Mouse (Mus musculus) mesoderm, embryonic 11.5 days (tissue): ENCODE measurements at regions not wholly inside any gene's neighbourhood (a gene's known extent, or its start where the extent isn't known, plus 50 kb on each side); places are given as distances from the start of the nearest gene placed in this dataset.

Source experiments
- DNase-seq: peaks from one replicate; pipeline ENCODE4 v3.0.0-alpha.2; 2012; ENCODE audit warnings: low read depth, low spot score

DNA sequence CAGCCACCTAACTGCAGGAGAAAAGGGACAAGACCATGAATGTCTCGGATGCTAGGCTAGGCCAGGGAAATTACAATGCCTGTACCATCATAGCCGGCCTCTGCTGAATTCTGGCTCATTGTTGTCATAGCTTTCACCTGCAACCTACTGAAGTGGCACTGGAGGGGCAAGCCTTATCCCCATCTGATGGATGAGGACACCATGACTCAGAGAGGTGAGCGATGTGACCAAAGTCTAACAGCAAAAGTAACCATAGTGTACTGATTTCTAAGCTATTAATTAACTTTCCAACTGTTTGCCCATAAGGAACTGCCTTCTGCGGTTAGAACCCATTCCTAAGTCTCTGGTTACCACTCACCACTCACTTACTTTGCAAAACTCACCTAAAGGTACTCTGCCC, 536.6 kb upstream of the Klf4 start:
- DNase-seq, result no peak

DNA sequence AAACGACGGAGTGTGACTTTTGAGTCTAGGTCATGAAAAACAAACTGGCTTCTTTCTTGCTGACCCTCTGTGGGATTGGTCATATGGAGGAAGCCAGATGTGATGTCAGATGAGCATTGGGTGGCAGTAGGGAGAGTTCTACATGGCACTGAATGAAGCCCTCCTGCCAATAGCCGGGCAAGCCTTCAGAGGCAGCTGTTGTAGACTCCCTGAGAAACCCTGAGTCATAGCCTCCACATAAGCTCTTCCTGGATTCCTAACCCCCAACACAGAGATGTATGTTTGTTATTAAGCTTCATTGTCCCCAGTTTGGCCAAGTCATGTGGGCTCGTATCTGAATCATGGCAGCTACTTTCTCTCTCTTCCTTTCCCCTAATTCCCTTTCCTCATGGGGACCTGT, 532.4 kb upstream of the Klf4 start:
- DNase-seq, result no peak

DNA sequence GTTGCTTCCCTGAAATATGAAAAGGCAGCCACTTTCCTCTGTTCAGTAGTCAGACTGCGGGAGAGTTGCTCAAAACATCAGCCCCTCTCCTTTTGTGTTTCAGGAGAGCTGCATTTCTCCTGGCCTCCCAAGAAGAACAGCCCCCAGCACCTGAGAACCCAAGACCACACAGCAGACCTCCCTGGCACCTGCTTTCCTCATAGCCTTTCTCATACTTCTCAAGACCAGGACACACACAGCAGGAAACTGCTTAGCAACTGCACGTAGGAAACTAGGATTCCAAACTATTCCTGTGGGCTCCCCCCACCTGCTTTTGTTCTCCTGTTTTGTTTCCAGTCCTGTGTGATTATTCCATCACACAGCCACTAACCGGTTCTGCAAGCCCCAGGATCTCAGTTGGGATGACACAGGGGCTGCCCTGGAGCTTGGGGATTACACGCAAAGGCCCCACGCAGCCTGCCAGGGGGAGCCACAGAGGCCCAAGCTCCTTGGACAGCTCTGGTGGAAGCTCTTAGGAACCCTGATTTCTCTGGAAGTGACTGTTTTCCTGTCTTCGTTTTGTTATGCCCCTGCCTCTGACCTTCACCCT, 519.6 kb upstream of the Klf4 start:
- DNase-seq, result no peak

DNA sequence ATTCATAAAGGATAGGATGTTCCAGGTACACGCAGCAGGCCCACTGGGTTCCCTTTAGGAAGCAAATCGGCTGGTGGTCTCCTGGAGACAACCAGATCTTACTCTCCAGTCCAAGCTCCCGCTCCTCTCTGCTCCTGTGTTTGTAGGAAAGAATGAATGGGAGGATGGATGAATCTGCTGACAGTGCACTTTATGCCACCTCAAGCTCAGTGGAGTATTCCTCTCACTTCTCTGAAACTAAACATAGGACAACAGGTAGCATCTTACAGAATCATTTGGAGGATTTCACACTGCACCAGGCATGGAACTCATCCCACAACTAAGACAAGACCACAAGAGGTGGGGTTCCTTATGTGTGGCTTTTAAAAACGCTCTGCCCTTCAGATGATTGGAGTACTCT, 507.1 kb upstream of the Klf4 start:
- DNase-seq, result no peak

GRCm38 (mm10) chr4:56036334-56036733, 504.1 kb upstream of the Klf4 start:
- DNase-seq, result no peak

DNA sequence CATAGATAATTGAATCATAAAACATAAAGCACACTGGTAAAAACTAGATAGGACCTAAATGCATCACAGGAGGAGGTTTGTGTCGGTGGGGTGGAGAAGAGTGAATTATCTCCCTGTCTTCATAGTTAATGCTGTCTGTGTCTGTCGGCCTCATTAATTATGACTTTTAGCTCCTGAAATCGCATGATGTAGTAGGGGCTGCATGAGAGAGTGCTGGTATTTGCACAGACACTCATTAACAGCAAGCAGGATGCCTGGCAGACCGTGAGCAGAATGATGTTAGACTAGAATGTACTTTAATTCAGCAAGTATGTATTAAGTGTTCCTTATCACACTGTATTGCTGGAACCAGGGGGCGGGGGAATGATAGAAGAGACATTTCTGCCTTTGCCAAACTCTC, 503.3 kb upstream of the Klf4 start:
- no peak for DNase-seq

- DNase-seq, result no peak
Observed at GRCm38 (mm10) chr4:56028441-56028840, 496.2 kb upstream of the Klf4 start.

DNA sequence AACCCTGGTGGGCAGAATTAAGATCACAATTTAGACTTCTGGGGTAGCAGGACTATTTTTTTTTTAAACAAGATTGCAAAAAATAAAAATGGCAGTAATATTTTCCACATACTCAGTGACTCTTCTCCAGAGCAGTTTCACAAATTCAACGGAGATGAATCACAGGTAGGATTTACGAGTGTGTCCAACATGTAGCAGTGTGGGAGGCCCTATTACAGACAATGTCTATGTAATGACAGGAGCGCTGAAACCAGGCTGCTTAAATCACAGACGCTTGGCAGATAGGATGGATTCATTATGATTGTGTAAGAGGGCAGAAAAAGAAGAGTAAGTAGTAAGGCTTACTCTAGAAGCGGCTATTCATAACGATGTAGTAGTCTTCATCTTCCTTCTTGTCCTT, 495.0 kb upstream of the Klf4 start:
- no peak for DNase-seq

DNA sequence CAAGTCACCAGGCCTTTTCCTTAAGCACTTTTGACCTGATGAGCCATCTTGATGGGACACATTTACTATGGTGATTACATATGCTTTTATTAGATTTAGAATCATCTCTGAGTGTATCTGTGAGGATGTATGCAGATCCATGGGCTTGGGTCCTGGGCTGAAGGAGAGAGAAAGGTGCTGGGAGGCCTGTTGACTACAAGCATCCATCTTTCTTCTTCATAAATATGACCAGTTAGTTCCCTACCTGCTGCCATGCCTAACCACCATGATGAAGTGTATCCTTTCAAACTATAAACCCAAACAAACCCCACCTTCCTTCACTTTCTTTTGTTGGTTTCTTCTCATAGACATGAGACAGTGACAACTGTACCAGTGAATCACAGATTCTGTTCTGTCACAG, 492.2 kb upstream of the Klf4 start:
- DNase-seq, result no peak

- DNase-seq, result no peak
Observed at GRCm38 (mm10) chr4:56018212-56018611, 485.9 kb upstream of the Klf4 start.

DNA sequence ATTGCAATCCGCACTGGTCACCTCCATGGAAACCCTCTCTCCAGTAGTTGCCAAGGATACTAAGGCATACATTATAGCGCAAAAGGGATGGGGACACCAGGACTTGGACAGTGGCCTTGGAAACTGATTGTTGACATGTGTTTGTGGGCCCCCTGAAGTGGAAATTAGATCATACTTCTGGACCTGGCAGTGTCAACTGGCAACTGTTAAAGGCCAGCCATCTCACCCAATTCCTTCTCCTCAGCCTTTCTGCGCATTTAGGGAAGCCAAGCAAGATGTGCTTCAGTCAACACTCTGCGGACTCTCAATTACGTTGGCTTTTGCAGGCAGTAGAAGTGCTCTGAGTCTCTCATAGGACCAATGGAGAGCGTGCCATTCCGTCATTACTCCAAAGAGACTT, 483.2 kb upstream of the Klf4 start:
- no peak for DNase-seq

GRCm38 (mm10) chr4:56008287-56008686, 476.0 kb upstream of the Klf4 start:
- no peak for DNase-seq

DNA sequence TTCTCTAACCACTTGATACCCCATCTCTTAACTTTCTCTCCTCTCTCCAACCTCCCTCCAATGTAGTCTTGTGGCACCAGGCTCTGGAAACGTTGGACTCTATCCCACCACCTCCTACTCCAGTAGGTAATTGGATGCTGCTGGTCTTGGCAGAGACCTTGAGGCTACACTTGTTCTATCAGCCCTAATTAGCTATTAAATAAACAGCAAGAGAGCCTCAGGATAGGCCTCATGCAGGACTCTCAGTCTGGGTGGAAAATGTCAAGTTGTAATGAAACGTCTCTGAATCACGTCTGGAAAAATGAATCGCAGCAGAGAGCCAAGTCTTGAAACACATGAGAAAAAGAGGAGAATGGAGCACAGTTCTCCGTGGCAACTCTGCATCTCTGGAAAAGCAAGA, 472.0 kb upstream of the Klf4 start:
- no peak for DNase-seq

DNA sequence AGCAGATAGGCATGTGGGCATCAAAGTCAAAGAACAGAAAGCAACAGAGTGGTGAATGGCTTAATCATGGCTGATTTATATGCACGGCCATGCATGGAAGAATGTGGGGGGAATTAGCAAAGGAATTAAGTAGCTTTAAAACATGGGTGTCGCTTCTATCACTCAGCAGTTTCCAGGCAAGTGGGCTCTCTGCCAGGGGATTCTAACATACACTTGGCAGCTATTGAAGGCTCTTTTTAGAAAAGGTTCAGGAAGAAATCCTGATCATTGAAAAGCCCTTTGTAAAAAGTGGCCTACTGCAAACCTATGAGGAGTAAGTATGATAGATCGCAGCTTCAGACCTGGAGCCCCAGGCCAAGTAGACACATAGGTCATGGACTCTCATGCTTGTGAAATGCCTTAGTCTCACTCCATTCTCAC, 469.1 kb upstream of the Klf4 start:
- no peak for DNase-seq

GRCm38 (mm10) chr4:55984026-55984425, 451.8 kb upstream of the Klf4 start:
- DNase-seq, result no peak

DNA sequence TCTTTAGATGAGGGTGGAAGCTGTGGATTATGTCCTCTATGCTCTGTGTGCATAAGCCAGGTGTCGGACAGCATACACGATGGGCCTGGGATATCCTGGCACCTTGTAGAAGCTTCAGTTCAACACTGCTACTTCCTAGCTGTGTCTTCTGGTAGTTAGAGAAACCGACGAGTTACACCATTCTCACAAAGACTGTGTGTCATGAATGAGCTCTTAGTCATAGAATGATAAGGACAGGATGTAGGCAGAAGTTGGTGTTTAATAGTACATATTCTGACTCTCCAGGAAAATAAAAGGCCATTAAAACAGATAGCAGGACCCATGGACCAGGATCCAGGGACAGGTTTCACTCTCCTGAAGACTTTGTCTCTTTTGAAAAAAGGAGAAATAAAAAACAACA, 446.3 kb upstream of the Klf4 start:
- DNase-seq, result no peak

GRCm38 (mm10) chr4:55976265-55976664, 444.0 kb upstream of the Klf4 start:
- DNase-seq, result no peak

- DNase-seq, result no peak
Observed at GRCm38 (mm10) chr4:55973706-55974105, 441.4 kb upstream of the Klf4 start.

- DNase-seq, result no peak
Observed at GRCm38 (mm10) chr4:55972235-55972819, 440.1 kb upstream of the Klf4 start.

GRCm38 (mm10) chr4:55960063-55960462, 427.8 kb upstream of the Klf4 start:
- DNase-seq, result no peak

GRCm38 (mm10) chr4:55953701-55954100, 421.4 kb upstream of the Klf4 start:
- no peak for DNase-seq

DNA sequence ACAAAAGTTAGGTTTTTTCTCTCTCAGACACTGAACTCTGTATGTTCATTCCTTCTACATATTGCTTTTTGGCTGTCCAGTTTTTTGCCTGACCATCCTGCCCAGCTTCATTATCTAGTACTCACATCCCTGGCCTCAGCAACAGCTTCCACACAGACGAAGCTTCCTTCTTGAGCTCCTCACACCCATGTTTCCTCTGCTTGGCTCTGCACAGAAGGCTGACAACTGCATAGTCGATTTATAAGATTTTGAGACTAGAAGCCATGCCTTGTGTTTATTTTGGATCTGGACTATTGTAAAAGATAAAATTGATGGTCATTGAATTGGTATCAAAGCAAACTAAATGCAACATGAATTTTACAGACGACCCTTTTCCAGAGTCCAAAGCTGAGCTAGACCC, 420.0 kb upstream of the Klf4 start:
- DNase-seq, result no peak

DNA sequence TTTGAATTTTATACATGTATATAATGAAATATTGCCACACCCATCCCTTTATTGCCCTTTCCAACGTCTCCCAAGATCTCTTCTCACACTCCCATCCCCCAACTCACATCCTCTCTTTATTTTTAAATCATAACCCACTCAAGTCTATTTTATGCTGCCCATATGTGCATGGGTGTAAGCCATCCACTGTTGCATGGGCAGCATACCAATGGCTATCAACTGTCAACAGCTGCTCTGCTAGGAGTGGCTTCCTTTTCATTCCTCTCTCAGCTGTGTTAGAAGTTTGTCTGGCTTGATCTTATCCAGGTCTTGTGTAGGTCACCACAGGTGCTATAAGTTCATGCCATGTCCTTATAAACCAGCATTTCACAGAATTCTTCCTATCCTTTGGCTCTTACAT, 409.2 kb upstream of the Klf4 start:
- no peak for DNase-seq

DNA sequence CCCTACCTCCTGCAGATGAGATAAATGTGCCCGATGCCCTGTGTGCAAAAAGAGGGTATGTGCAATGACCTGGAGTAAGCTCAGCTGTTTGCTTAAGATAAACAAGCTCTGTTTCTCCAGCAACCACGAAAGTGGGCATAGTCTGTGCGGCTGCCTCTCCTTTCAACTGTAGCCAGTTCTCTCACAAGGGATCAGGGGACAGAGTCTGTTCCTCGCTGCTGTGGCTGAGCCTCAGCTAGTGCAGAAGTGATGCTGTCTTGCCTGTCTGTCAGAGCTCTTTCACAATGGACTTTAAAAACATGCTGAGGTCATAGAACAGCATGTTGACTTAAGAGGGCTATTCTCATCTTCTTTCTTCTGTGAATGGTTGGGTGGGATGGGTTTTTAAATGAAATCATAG, 406.1 kb upstream of the Klf4 start:
- DNase-seq, result no peak
